Mouse (Mus musculus) embryonic facial prominence, embryonic 10.5 days (tissue): ENCODE measurements around the gene Mn1. TPM values are rescaled to one million over a fixed set of nuclear protein-coding genes. Genes with fewer than 3 reads are reported as not detected.

Source experiments
- polyA plus RNA-seq: library from polyadenylated mRNA; unstranded; fragments of >200 nt; fragmentation: Nextera tagmentation; extraction: Ambion mirVana; gene quantifications from 2 replicates; pipeline ENCODE4 v1.2.1, GENCODE M21; 2016

The Mn1 gene
- polyA plus RNA-seq, 1 experiment from 2014 or later: 49.5 TPM

Other genes with a start within 250 kb of the Mn1 start
- gene Pitpnb, start 86.6 kb upstream of the Mn1 start, polyA plus RNA-seq: 127 and 133 TPM in 2 replicates